Mouse (Mus musculus) adrenal gland, adult 8-10 months (tissue): ENCODE measurements around the gene Olfr808. TPM values are rescaled to one million over a fixed set of nuclear protein-coding genes. Genes with fewer than 3 reads are reported as not detected.

Experiments
- DNase-seq: peaks from one replicate; pipeline ENCODE4 v3.0.0; 2022
- microRNA-seq, 2 experiments: library from miRNA; unstranded; fragments of <30 nt; microRNA quantifications; one replicate each; pipeline ENCODE4 v1.2.0; 2022
- total RNA-seq, 4 experiments: library from RNA; stranded (reverse); gene quantifications; 2 replicates each; pipeline ENCODE4 v1.2.4; 2022

Gene Olfr808
- total RNA-seq = not detected

- DNase-seq = no peak
These were observed at the start of gene Olfr808 for GRCm38 (mm10) chr10:129765182-129765581. Gene Olfr808 (plus strand): TSS chr10:129765482.

- no peak for DNase-seq
These were observed 36.0 kb upstream of the Olfr808 start, which contains the start of gene Olfr805 for GRCm38 (mm10) chr10:129729275-129729674. Gene Olfr805 (minus strand): TSS chr10:129729375.

DNA sequence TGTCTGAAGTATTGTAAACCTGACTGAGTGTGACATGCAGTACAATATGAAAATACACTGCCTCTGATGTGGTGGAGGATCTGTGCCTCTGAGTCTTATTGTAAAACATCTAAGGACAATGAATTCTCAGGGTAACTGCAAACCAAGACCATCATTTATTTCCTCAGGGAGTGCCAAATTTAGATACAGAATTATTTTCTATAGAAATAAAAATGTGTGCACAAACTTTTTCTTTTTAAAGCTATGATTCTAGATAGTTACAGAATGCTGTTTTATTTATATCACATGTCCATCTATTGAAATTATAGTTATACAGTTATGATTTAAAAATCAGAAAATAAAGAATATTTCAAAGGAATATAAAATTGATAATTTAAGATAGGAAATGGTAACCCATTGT lies 23.5 kb upstream of the Olfr808 start, which contains the start of gene Olfr806:
Olfr806 (minus strand) TSS at position 101 of the 400 bp plus-strand sequence.
- DNase-seq = no peak

GRCm38 (mm10) chr10:129757693-129758092 lies 7.6 kb upstream of the Olfr808 start, which contains the start of gene Olfr807:
Gene Olfr807 (minus strand): TSS chr10:129757793.
- no peak for DNase-seq

DNA sequence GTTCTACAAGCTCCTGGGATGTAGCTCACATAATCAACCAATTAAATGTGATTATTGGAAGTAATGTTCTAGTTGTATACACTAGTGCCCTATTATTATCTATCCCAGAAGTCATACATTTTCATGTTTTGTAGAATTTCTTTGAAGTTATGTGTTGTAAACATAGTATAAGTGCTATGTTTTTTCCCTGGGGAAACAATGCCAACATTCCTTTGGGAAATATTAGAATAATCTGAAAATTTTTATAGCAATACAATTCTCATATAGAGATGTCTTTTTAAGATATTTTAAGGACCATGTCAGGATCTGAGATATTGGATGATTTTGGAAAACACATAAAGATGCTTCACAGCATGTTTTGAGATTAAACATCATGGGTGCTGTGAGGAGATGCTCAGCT lies 9.1 kb downstream of the Olfr808 start, which contains the start of gene Olfr809:
Olfr809 (plus strand) TSS at position 301 of the 400 bp plus-strand sequence.
- DNase-seq = no peak

- DNase-seq = no peak
These were observed 12.8 kb downstream of the Olfr808 start for GRCm38 (mm10) chr10:129778123-129778522.

DNA sequence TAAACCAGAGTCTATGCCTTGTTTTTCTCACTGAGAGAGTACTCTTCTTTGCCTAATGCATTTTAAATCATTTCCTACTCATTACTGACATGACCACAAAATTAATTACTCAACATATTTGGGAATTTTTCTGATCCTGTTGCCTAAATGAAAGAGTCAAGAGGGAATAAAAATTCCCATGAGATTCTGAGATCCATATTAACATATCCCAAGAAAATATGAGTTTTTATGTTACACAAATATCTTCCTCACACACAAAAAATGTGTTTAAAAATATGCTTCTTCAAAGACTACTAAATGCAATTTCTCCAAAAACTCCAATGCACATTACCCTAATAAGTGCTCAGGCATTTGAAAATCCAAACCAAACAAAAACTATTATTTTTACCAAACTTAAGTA lies 29.5 kb downstream of the Olfr808 start, which contains the start of gene Olfr810:
Olfr810 (minus strand) TSS at position 101 of the 400 bp plus-strand sequence.
- DNase-seq = no peak

GRCm38 (mm10) chr10:129804296-129804695 lies 39.0 kb downstream of the Olfr808 start, which contains the start of gene Olfr811:
Gene Olfr811 (minus strand): TSS chr10:129804396.
- no peak for DNase-seq

Small RNA genes within 50 kb of the gene (microRNA-seq; reads per million reads assigned to microRNA genes)
- gene Gm24485 = 0 reads per million in 2 experiments

Other genes starting within 250 kb of the Olfr808 start
- gene Olfr791, start 243.7 kb upstream of the Olfr808 start, total RNA-seq = not detected
- gene Olfr792, start 226.3 kb upstream of the Olfr808 start, total RNA-seq = not detected
- gene Olfr794, start 197.8 kb upstream of the Olfr808 start, total RNA-seq = not detected
- not detected for gene Olfr796, start 152.9 kb upstream of the Olfr808 start, total RNA-seq
- gene Olfr798, start 137.5 kb upstream of the Olfr808 start, total RNA-seq = not detected
- gene Olfr799, start 128.0 kb upstream of the Olfr808 start, total RNA-seq = not detected
- gene Olfr800, start 107.8 kb upstream of the Olfr808 start, total RNA-seq = not detected
- gene Olfr801, start 91.6 kb upstream of the Olfr808 start, total RNA-seq = not detected
- not detected for gene Olfr802, start 77.3 kb upstream of the Olfr808 start, total RNA-seq
- gene Olfr803, start 71.2 kb upstream of the Olfr808 start, total RNA-seq = not detected
- gene Olfr804, start 62.3 kb upstream of the Olfr808 start, total RNA-seq = not detected
- not detected for gene Olfr805, start 36.1 kb upstream of the Olfr808 start, total RNA-seq
- gene Olfr806, start 23.6 kb upstream of the Olfr808 start, total RNA-seq = not detected
- not detected for gene Olfr807, start 7.7 kb upstream of the Olfr808 start, total RNA-seq
- not detected for gene Olfr809, start 9.2 kb downstream of the Olfr808 start, total RNA-seq
- gene Olfr810, start 29.4 kb downstream of the Olfr808 start, total RNA-seq = not detected
- gene Olfr811, start 38.9 kb downstream of the Olfr808 start, total RNA-seq = not detected
- not detected for gene Olfr812, start 80.6 kb downstream of the Olfr808 start, total RNA-seq
- not detected for gene Olfr813, start 89.9 kb downstream of the Olfr808 start, total RNA-seq
- gene Olfr814, start 114.4 kb downstream of the Olfr808 start, total RNA-seq = not detected
- gene Olfr815, start 140.4 kb downstream of the Olfr808 start, total RNA-seq = under 1 TPM in 1 of 4 experiments, not detected in 3; 0.32 TPM
- gene Olfr816, start 150.1 kb downstream of the Olfr808 start, total RNA-seq = not detected
- not detected for gene Olfr818, start 183.6 kb downstream of the Olfr808 start, total RNA-seq
- gene Olfr819, start 201.8 kb downstream of the Olfr808 start, total RNA-seq = not detected
- not detected for gene Olfr247, start 210.7 kb downstream of the Olfr808 start, total RNA-seq
- gene Gm10310, start 219.6 kb downstream of the Olfr808 start, total RNA-seq = not detected
- gene Olfr820, start 247.1 kb downstream of the Olfr808 start, total RNA-seq = not detected